Mouse (Mus musculus) liver, embryonic 14.5 days (tissue): ENCODE results near the gene Sh3gl1. TPM values are rescaled to one million over a fixed set of nuclear protein-coding genes. Genes with fewer than 3 reads are reported as not detected.

Experiments used
- ATAC-seq: fragments of 200-750 bp; cut with Nextera tagmentation; 2 replicates; pipeline ENCODE4 v1.8.0; 2017; ENCODE audit warnings: moderate number of reproducible peaks, mild to moderate bottlenecking, moderate library complexity; ENCODE audit not compliant: insufficient read depth
- DNase-seq, 3 experiments: peaks; one replicate each; pipeline ENCODE4 v3.0.0-alpha.2; 2012 to 2013; ENCODE audit warnings: low read depth in 3 of 3, low spot score in 3 of 3
- H3K27ac ChIP-seq: fragments of 300-500 bp; sonication (generic); 2 replicates; pipeline ENCODE4 v1.5.1; 2014; ENCODE audit warnings: moderate library complexity, mild to moderate bottlenecking, control low read depth, inconsistent platforms
- H3K27me3 ChIP-seq: fragments of 300-500 bp; sonication (generic); 2 replicates; pipeline ENCODE4 v1.6.1; 2014; ENCODE audit warnings: mild to moderate bottlenecking, low read length, moderate library complexity; ENCODE audit not compliant: control insufficient read depth, insufficient read depth
- H3K36me3 ChIP-seq: fragments of 300-500 bp; sonication (generic); replicated peaks from 2 replicates; pipeline ENCODE4 v1.6.1; 2014; ENCODE audit warnings: low read depth; ENCODE audit not compliant: control insufficient read depth, insufficient read depth
- H3K4me1 ChIP-seq, 2 experiments: fragments of 200-500 bp in 1 of 2; fragments of 300-500 bp in 1 of 2; sonication (generic) in 1 of 2; replicated peaks; 2 replicates each; pipeline ENCODE4 v1.6.1; 2012 to 2014; ENCODE audit warnings: antibody characterized with exemption in 1 of 2, inconsistent platforms in 1 of 2, low read length in 1 of 2; ENCODE audit not compliant: control insufficient read depth in 2 of 2, insufficient read depth in 2 of 2
- H3K4me2 ChIP-seq: fragments of 300-500 bp; sonication (generic); 2 replicates; pipeline ENCODE4 v1.6.1; 2014; ENCODE audit warnings: low read depth, mild to moderate bottlenecking, control low read depth, moderate library complexity
- H3K4me3 ChIP-seq, 2 experiments: fragments of 200-500 bp in 1 of 2; fragments of 300-500 bp in 1 of 2; sonication (generic) in 1 of 2; 2 replicates each; pipeline ENCODE4 v1.5.1; 2012 to 2014; ENCODE audit warnings: low read depth in 2 of 2, low read length in 2 of 2, mild to moderate bottlenecking in 2 of 2, control low read depth in 1 of 2, inconsistent platforms in 1 of 2, moderate library complexity in 1 of 2; ENCODE audit not compliant: insufficient read depth in 1 of 2
- H3K9ac ChIP-seq: fragments of 300-500 bp; sonication (generic); replicated peaks from 2 replicates; pipeline ENCODE4 v1.6.1; 2014; ENCODE audit warnings: mild to moderate bottlenecking, control low read depth, moderate library complexity
- H3K9me3 ChIP-seq: fragments of 300-500 bp; sonication (generic); 2 replicates; pipeline ENCODE4 v1.6.1; 2016; ENCODE audit warnings: low read length, mixed read lengths; ENCODE audit not compliant: control insufficient read depth
- CTCF ChIP-seq: IDR thresholded peaks from 2 replicates; pipeline ENCODE4 v1.5.1; 2016; ENCODE audit warnings: antibody characterized with exemption, low read depth, control low read depth
- EP300 ChIP-seq: IDR thresholded peaks from 2 replicates; pipeline ENCODE4 v1.6.1; 2016; ENCODE audit warnings: antibody characterized with exemption, low read depth
- WGBS: fragments of 180-500 bp; shearing (Covaris S2); extraction: QIAGEN DNeasy Blood & Tissue Kit; methylation state at CpG from one replicate; pipeline ENCODE4 v1.1.7; 2014; ENCODE audit not compliant: insufficient replicate concordance; 5-methylcytosine and 5-hydroxymethylcytosine counted together
- polyA plus RNA-seq, 2 experiments: library from polyadenylated mRNA; depleted of rRNA in 1 of 2; stranded (reverse) in 1 of 2; unstranded in 1 of 2; fragments of >200 nt; fragmentation: Nextera tagmentation in 1 of 2; extraction: Ambion mirVana in 1 of 2; gene quantifications; 2 replicates each; pipeline versions ENCODE4 v1.2.1 to v1.2.3; 2012 to 2014

The Sh3gl1 gene
- polyA plus RNA-seq, 2 experiments, result 28.8 to 32.9 TPM

DNA sequence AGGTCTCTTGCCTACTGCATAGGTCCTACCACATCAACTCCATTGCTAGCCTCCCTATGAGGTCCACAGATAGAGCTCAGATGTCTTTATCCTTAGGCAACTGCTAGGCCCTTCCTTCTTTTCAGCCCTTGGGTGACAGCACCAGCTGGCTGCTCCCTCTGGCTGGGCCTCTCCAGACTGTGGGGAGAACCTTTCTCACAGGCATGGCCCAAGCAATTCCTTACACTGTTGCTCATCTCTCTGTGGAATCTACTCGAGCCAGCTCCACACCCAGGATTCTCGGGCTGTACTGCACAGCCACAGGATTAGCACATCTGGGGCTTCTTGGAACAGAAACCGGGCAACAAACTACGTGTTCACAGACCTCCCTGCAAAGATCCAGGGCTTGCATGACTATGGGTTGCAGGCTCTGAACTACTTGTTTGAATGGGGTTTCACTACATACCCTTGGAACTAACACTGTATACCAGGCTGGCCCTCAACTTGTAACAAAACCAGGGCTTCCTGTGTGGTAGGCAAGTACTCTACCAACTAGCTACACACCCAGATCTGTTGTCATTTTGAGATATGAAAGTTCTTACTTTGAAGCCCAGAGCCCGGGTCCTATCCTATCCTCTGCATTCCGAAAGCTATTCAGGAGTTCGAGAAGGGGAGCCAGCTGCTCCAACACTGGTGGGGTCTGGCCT, 2.3 kb downstream of the Sh3gl1 start:
- Histone ChIP-seq H3K4me2 (peak overlapping the region; percentile 82), H3K9me3 (no peaks in the 10 kb centered on the region), H3K27ac (no peak overlapping the region), H3K4me3 (peak overlapping the region in 1 of 2 experiments; percentile 93; a peak in 2 of 4 replicates), H3K9ac (peak overlapping the region; percentile 72; the same call in 1 of the 2 replicates), H3K27me3 (no peaks in the 10 kb centered on the region), H3K36me3 (no peaks in the 10 kb centered on the region), H3K4me1 (peaks cover 14 to 29% of the 10 kb centered on the region in 2 experiments)
- ATAC-seq (no peak), DNase-seq (no peak)
- WGBS, result 74% methylated on average over 7 of the region's 7 CpGs
- TF ChIP-seq CTCF (no peak), EP300 (no peak)

DNA sequence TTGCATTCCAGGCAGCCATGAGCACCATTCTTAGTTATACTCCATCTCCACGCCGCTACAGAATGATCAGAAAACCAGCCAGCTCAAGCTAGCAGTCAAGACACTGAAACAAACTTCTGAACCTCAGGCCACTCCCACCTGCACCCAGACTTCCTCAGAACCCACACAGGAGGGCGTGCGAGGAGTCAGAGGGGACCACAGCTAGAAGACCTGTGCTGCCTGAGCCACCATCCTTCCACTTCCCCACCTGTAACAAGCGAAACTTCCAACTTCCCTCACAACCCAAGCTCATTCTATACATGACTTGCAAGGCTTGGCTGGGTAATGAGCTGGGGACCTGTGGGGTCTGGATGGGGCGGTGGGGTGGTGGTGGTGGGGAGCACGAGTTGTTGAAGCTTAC, 3.6 kb downstream of the Sh3gl1 start:
- Histone ChIP-seq H3K4me3 (no peak overlapping the region), H3K4me1 (peaks cover 14 to 29% of the 10 kb centered on the region in 2 experiments), H3K9ac (no peak overlapping the region), H3K4me2 (no peak overlapping the region), H3K27ac (no peak overlapping the region), H3K27me3 (no peaks in the 10 kb centered on the region), H3K9me3 (no peaks in the 10 kb centered on the region), H3K36me3 (no peaks in the 10 kb centered on the region)
- ATAC-seq (no peak), DNase-seq (no peak)
- TF ChIP-seq CTCF, result no peak
- TF ChIP-seq EP300, result no peak
- 58% methylated on average over 7 of the region's 7 CpGs for WGBS

DNA sequence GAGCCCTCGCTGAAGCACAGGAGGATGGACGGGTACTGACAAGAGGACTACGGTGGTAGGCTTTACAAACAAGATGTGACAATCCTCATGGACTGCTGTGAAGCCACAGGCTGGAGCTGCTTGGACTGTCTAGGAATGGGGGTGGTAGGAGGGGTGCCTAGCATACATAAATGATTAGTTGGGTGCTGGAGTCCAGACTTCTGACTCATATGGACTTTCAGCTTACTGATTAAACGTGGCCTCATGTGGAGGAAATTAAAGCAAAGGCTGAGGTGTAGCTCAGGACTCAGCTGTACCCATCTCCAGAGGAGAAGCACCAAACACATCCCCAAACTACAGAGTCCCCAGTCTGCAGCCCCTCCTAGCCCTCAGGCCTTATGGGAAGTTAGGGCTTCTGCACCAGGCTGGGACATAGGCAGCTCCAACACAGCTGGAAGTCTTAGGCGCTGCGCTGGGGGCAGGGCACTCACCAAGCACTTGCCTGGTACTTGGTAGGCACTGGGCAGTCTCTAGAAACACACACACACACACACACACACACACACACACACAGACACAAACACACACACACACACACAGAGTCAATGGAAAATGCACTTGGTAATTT, 4.2 kb downstream of the Sh3gl1 start:
- DNase-seq (no peak), ATAC-seq (no peak)
- Histone ChIP-seq H3K9me3 (no peaks in the 10 kb centered on the region), H3K4me2 (no peak overlapping the region; the same call in 1 of the 2 replicates), H3K36me3 (no peaks in the 10 kb centered on the region), H3K27me3 (no peaks in the 10 kb centered on the region), H3K27ac (no peak overlapping the region), H3K4me3 (no peak overlapping the region), H3K4me1 (peaks cover 12 to 28% of the 10 kb centered on the region in 2 experiments), H3K9ac (no peak overlapping the region)
- 74% methylated on average over 6 of the region's 6 CpGs for WGBS
- TF ChIP-seq EP300 (no peak), CTCF (no peak)

DNA sequence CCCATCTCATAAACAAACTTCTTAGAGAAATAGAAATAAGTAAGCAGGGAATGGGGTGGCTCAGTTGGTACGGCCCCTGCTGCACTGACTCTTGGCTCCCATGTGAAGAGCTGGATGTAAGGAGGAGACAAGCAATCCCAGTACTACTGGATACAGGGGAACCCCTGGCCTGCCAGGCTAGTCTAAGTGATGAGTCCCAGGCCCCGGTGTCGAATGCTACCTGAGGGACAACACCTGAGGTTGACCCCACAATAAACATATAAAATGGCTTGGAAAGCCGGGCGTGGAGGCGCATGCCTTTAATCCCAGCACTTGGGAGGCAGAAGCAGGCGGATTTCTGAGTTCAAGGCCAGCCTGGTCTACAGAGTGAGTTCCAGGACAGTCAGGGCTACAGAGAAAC, 5.0 kb downstream of the Sh3gl1 start:
- Histone ChIP-seq H3K9ac (no peak overlapping the region), H3K36me3 (no peaks in the 10 kb centered on the region)
- WGBS, result 80% methylated on average over 7 of the region's 7 CpGs

GRCm38 (mm10) chr17:56030919-56031318, 5.5 kb downstream of the Sh3gl1 start:
- H3K36me3 ChIP-seq, result no peaks in the 10 kb centered on the region
- no peak overlapping the region for H3K4me2 ChIP-seq
- no peaks in the 10 kb centered on the region for H3K9me3 ChIP-seq
- 15% methylated on average over 5 of the region's 5 CpGs for WGBS
- H3K4me3 ChIP-seq, result no peak overlapping the region
- H3K27me3 ChIP-seq, result no peaks in the 10 kb centered on the region
- TF ChIP-seq EP300, result no peak
- TF ChIP-seq CTCF, result peak; percentile 46
- H3K4me1 ChIP-seq, result peaks cover 8 to 24% of the 10 kb centered on the region in 2 experiments
- H3K27ac ChIP-seq, result no peak overlapping the region
- DNase-seq, result no peak
- H3K9ac ChIP-seq, result no peak overlapping the region
- ATAC-seq, result peak; percentile 42

More for the DNA sequence above, 5.0 kb downstream of the Sh3gl1 start:
- Histone ChIP-seq H3K4me1 (peaks cover 8 to 24% of the 10 kb centered on the region in 2 experiments), H3K27me3 (no peaks in the 10 kb centered on the region), H3K27ac (no peak overlapping the region), H3K9me3 (no peaks in the 10 kb centered on the region), H3K4me3 (no peak overlapping the region), H3K4me2 (no peak overlapping the region)
- no peak for DNase-seq
- TF ChIP-seq EP300 (no peak), CTCF (no peak)
- ATAC-seq, result no peak
